Mouse (Mus musculus): ENCODE results near the gene Gm13723.

The Gm13723 gene

GRCm38 (mm10) chr2:86874702-86875101 lies at the start of gene Gm13723:
Gm13723 (minus strand) TSS chr2:86874802.
- no peak for DNase-seq

- DNase-seq = no peak
These were observed 31.0 kb upstream of the Gm13723 start for GRCm38 (mm10) chr2:86905647-86906046.

GRCm38 (mm10) chr2:86892116-86892515 lies 17.5 kb upstream of the Gm13723 start, which contains the start of gene Olfr1097:
Olfr1097 (minus strand) TSS chr2:86892216.
- no peak for DNase-seq

GRCm38 (mm10) chr2:86851596-86851995 lies 23.0 kb downstream of the Gm13723 start, which contains the start of gene Olfr1095:
Olfr1095 (minus strand) TSS chr2:86851696.
- no peak for DNase-seq

- no peak for DNase-seq
These were observed 50.2 kb downstream of the Gm13723 start, which contains the start of gene Olfr1094 for GRCm38 (mm10) chr2:86824363-86824762. Olfr1094 (plus strand) TSS chr2:86824663.
